Mouse (Mus musculus) thymus, adult 2 months (tissue): ENCODE results near the gene Rnf24. TPM values are rescaled to one million over a fixed set of nuclear protein-coding genes. Genes with fewer than 3 reads are reported as not detected.
A peak's percentile ranks its signal among the peaks of the same experiment; 100 is the strongest.

Source experiments
- DNase-seq: peaks from one replicate; pipeline ENCODE4 v3.0.0; 2021
- H3K27ac ChIP-seq: fragments of 200-500 bp; 2 replicates; pipeline ENCODE4 v1.5.1; 2012; ENCODE audit warnings: low read length, control low read depth; ENCODE audit not compliant: control insufficient read depth, insufficient read depth
- H3K27me3 ChIP-seq: fragments of 200-500 bp; 2 replicates; pipeline ENCODE4 v1.6.1; 2012; ENCODE audit warnings: mild to moderate bottlenecking, low read length, moderate library complexity, mixed read lengths; ENCODE audit not compliant: control insufficient read depth, insufficient read depth
- H3K36me3 ChIP-seq: fragments of 200-500 bp; 2 replicates; pipeline ENCODE4 v1.6.1; 2012; ENCODE audit warnings: mild to moderate bottlenecking, low read length, moderate library complexity; ENCODE audit not compliant: control insufficient read depth, insufficient read depth
- H3K4me1 ChIP-seq: fragments of 200-500 bp; replicated peaks from 2 replicates; pipeline ENCODE4 v1.6.1; 2012; ENCODE audit warnings: low read length; ENCODE audit not compliant: control insufficient read depth, insufficient read depth
- H3K4me3 ChIP-seq: fragments of 200-500 bp; 2 replicates; pipeline ENCODE4 v1.5.1; 2012; ENCODE audit warnings: mild to moderate bottlenecking, low read length, control low read depth, moderate library complexity; ENCODE audit not compliant: control insufficient read depth, insufficient read depth
- CTCF ChIP-seq: fragments of 200-500 bp; IDR thresholded peaks from 2 replicates; pipeline ENCODE4 v1.5.1; 2012; ENCODE audit warnings: mild to moderate bottlenecking, control low read depth, low read length, moderate library complexity, borderline replicate concordance; ENCODE audit not compliant: control insufficient read depth, poor library complexity, insufficient read depth; ENCODE audit errors: extremely low read depth
- POLR2A ChIP-seq: fragments of 200-500 bp; IDR thresholded peaks from 2 replicates; pipeline ENCODE4 v1.6.1; 2012; ENCODE audit warnings: mild to moderate bottlenecking, low read length, control low read depth, moderate library complexity; ENCODE audit not compliant: control insufficient read depth, poor library complexity, insufficient read depth; ENCODE audit errors: extremely low read depth
- WGBS: fragments of 180-500 bp; shearing (Covaris S2); methylation state at CpG from one replicate; pipeline ENCODE4 v1.1.7; 2018; 5-methylcytosine and 5-hydroxymethylcytosine counted together
- polyA plus RNA-seq: library from polyadenylated mRNA; depleted of rRNA; stranded (reverse); fragments of >200 nt; gene quantifications from 2 replicates; pipeline ENCODE4 v1.2.3, GENCODE M21; 2012; rRNA removed

Rnf24 gene
- polyA plus RNA-seq, 1 experiment, result 2.9 TPM

GRCm38 (mm10) chr2:131260544-131261307 is 92.0 kb downstream of the Rnf24 start:
- no peaks in the 10 kb centered on the region for H3K27me3 ChIP-seq
- no peaks in the 10 kb centered on the region for H3K36me3 ChIP-seq
- DNase-seq, result no peak
- H3K27ac ChIP-seq, result no peak overlapping the region
- no peak for TF ChIP-seq POLR2A
- TF ChIP-seq CTCF, result no peak
- peaks cover 14% of the 10 kb centered on the region for H3K4me1 ChIP-seq
- 92% methylated on average over 9 of the region's 9 CpGs for WGBS
- H3K4me3 ChIP-seq, result no peak overlapping the region

- Histone ChIP-seq H3K4me1 (0 out of 2 replicates have a peak, but pooled peaks cover 2% of the 10 kb centered on the region), H3K36me3 (no peaks in the 10 kb centered on the region), H3K27ac (no peak overlapping the region), H3K4me3 (no peak overlapping the region), H3K27me3 (no peaks in the 10 kb centered on the region)
- no peak for DNase-seq
- 73% methylated on average over 8 of the region's 8 CpGs for WGBS
- TF ChIP-seq POLR2A, result no peak
- no peak for TF ChIP-seq CTCF
Measured at GRCm38 (mm10) chr2:131258693-131259092, 94.0 kb downstream of the Rnf24 start.

GRCm38 (mm10) chr2:131255738-131256137 is 97.0 kb downstream of the Rnf24 start:
- 73% methylated on average over 3 of the region's 3 CpGs for WGBS
- TF ChIP-seq POLR2A (no peak), CTCF (no peak)
- Histone ChIP-seq H3K36me3 (no peaks in the 10 kb centered on the region), H3K27ac (no peak overlapping the region), H3K27me3 (no peaks in the 10 kb centered on the region), H3K4me1 (no peaks in the 10 kb centered on the region), H3K4me3 (no peak overlapping the region)
- DNase-seq, result peak; percentile 24

- WGBS, result 56% methylated on average over 2 of the region's 2 CpGs
- Histone ChIP-seq H3K27ac (no peak overlapping the region), H3K27me3 (no peaks in the 10 kb centered on the region), H3K36me3 (no peaks in the 10 kb centered on the region), H3K4me1 (no peaks in the 10 kb centered on the region), H3K4me3 (no peak overlapping the region)
- no peak for DNase-seq
- TF ChIP-seq CTCF (no peak), POLR2A (no peak)
Measured at GRCm38 (mm10) chr2:131254329-131254713, 98.4 kb downstream of the Rnf24 start.

- TF ChIP-seq CTCF (peak; percentile 30; the same call in 1 of the 2 replicates), POLR2A (no peak)
- no peak overlapping the region for H3K27ac ChIP-seq
- WGBS, result 7% methylated on average over 7 of the region's 7 CpGs
- DNase-seq, result peak; percentile 57
- H3K4me3 ChIP-seq, result no peak overlapping the region
- no peaks in the 10 kb centered on the region for H3K4me1 ChIP-seq
- H3K36me3 ChIP-seq, result no peaks in the 10 kb centered on the region
- H3K27me3 ChIP-seq, result no peaks in the 10 kb centered on the region
Measured at GRCm38 (mm10) chr2:131253681-131254328, 98.9 kb downstream of the Rnf24 start.

Other genes with a start within 250 kb of the Rnf24 start
- 3.1 and 3.5 TPM in 2 replicates for gene Hspa12b, start 225.6 kb downstream of the Rnf24 start, polyA plus RNA-seq
- gene Gm11037, start 219.4 kb downstream of the Rnf24 start, polyA plus RNA-seq, result not detected in 2 replicates
- 108 and 135 TPM in 2 replicates for gene 1700037H04Rik, start 192.8 kb downstream of the Rnf24 start, polyA plus RNA-seq
- gene Cenpb, start 172.8 kb downstream of the Rnf24 start, polyA plus RNA-seq, result 45.6 and 52.5 TPM in 2 replicates
- gene Cdc25b, start 165.9 kb downstream of the Rnf24 start, polyA plus RNA-seq, result 121 and 150 TPM in 2 replicates
- gene Spef1, start 165.6 kb downstream of the Rnf24 start, polyA plus RNA-seq, result 8.3 and 8.7 TPM in 2 replicates
- gene Ap5s1, start 145.8 kb downstream of the Rnf24 start, polyA plus RNA-seq, result 45.7 and 52.7 TPM in 2 replicates
- 53.0 and 59.8 TPM in 2 replicates for gene Mavs, start 118.8 kb downstream of the Rnf24 start, polyA plus RNA-seq
- gene Pank2, start 90.4 kb downstream of the Rnf24 start, polyA plus RNA-seq, result 25.4 and 27.4 TPM in 2 replicates
- gene Smox, start 138.6 kb upstream of the Rnf24 start, polyA plus RNA-seq, result 49.1 and 53.6 TPM in 2 replicates
- gene Adra1d, start 209.4 kb upstream of the Rnf24 start, polyA plus RNA-seq, result 1.3 and 1.9 TPM in 2 replicates